Mouse (Mus musculus): Measurements from ENCODE around the gene Bod1l. TPM values are rescaled to one million over a fixed set of nuclear protein-coding genes. Genes with fewer than 3 reads are reported as not detected.

The Bod1l gene
- polyA plus RNA-seq, 1 experiment from 2014 or later: 7.8 TPM

DNA sequence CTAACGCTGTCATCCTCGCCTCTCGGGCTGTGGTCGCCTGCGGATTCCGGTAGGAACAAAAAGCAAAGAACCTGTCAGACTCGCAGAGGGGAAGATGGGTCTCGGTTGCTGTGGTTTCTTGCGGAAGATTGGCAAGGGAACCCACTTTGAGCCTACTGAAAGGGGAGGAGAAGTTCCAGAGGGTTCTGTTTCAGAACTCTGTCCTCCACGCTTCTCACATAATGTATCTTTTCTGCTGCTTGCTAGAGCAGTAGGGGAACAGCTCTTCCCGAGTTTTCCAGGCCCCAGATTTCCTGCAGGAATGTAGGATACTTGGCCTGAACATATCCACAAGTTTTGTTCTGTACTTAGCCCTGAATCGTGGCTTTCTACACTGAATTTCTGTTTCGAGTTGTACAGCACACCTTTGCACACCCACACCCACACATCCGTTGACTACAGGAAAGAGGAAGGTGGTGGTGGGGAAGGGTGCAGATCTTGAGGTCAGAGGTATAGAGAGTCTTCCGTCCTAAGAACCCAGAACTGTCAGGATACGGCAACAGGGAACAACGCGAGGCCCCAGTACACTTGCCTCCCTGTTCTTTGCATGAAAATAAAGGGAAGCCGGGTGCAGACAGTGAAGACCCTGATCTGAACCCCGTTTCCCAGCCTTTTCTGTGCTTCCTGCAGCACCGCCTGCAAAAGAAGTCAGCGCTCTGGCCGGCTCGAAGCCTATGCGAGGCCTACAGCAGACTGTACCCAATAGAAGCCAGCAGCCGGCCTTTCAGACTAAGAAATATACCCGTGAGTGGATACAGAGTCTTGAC, 81.8 kb downstream of the Bod1l start:
- H3K27ac ChIP-seq (ENCODE audit: low read depth): no peak overlapping the region
- WGBS (ENCODE audit: insufficient replicate concordance): 4% methylated on average over 27 of the region's 27 CpGs
- H3K36me3 ChIP-seq (replicated peaks; ENCODE audit: insufficient read depth, low read length): no peaks in the 10 kb centered on the region
- no peak overlapping the region for H3K4me3 ChIP-seq (ENCODE audit: low read depth, low read length)
- peak overlapping the region; percentile 22; the same call in 1 of the 2 replicates for H3K4me2 ChIP-seq (ENCODE audit: low read depth, low read length)
- TF ChIP-seq EP300 (IDR thresholded peaks at IDR 0.05; ENCODE audit: low read depth): no peak
- no peak for TF ChIP-seq CTCF (IDR thresholded peaks at IDR 0.05; ENCODE audit: low read depth)
- H3K9ac ChIP-seq (replicated peaks): no peak overlapping the region
- H3K27me3 ChIP-seq (ENCODE audit: insufficient read depth, low read length): peaks cover 93% of the 10 kb centered on the region
- no peaks in the 10 kb centered on the region for H3K9me3 ChIP-seq (ENCODE audit: low read length)
- DNase-seq (no peak), ATAC-seq (no peak)
- 0 out of 2 replicates have a peak, but pooled peaks cover 5% of the 10 kb centered on the region for H3K4me1 ChIP-seq (ENCODE audit: insufficient read depth)

DNA sequence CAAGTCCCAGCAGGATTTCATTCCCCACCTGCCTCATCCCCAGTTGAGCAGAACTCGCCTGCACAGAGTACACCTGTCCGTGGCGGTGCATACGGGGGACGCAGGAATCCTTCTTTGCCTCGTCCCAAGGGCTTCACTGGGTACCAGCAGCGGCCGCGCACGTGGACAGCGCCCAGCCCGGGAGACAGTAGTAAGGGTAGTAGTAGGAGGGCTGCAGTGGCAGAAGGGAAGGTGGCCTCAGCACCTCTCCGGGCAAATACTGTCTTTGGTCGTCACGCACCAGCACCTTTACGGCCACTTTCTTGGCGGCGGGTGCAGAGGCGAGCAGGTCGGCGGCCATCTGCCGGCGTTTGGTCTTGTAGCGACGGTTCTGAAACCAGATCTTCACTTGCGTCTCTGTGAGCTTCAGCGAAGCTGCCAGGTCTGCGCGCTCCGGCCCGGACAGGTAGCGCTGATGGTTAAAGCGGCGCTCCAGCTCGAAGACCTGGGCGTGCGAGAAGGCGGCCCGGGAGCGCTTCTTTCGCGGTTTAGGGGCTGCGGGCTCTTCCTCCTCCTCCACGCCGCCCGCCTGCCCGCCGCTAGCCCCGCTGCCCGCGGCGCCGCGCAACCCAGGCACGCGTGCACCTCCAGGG, 82.5 kb downstream of the Bod1l start:
- Histone ChIP-seq H3K4me3 (ENCODE audit: low read depth, low read length) (no peak overlapping the region), H3K27ac (ENCODE audit: low read depth) (no peak overlapping the region), H3K36me3 (replicated peaks; ENCODE audit: insufficient read depth, low read length) (no peaks in the 10 kb centered on the region), H3K4me1 (ENCODE audit: insufficient read depth) (0 out of 2 replicates have a peak, but pooled peaks cover 5% of the 10 kb centered on the region), H3K9me3 (ENCODE audit: low read length) (no peaks in the 10 kb centered on the region), H3K9ac (replicated peaks) (no peak overlapping the region), H3K4me2 (ENCODE audit: low read depth, low read length) (peak overlapping the region; percentile 22), H3K27me3 (ENCODE audit: insufficient read depth, low read length) (peaks cover 93% of the 10 kb centered on the region)
- TF ChIP-seq EP300 (IDR thresholded peaks at IDR 0.05; ENCODE audit: low read depth): no peak
- no peak for TF ChIP-seq CTCF (IDR thresholded peaks at IDR 0.05; ENCODE audit: low read depth)
- DNase-seq (no peak), ATAC-seq (no peak)
- 1% methylated on average over 56 of the region's 56 CpGs for WGBS (ENCODE audit: insufficient replicate concordance)

DNA sequence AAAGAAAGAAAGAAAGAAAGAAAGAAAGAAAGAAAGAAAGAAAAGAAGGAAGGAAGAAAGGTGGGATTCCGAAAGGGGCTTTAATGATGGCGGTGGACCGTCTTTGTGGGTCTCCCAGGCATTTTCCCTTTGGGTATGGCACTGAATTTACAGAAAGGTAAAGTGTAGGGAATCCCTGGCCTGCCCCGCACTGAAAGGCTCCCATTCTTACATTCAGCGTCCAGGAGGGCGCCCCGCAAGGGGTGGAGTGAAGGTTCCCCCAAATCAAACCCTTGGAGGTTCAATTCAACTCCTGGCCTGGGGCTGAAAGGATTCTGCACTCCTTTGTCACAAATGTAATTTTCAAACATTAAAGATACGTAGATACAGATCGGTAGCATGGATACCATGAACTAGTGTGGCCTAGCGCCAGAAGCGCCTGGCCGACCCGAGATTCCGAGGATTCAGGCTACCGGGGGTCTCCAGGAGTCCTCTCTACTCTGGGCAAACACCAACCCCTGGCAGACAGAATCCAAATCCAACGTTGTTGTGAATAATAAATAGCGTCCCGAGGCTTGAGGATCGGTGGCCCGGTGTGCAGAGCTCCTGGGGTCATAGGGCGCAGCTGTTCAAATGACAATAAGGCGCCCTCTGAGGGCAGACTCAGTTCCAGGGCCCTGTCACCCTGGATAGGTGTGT, 83.1 kb downstream of the Bod1l start:
- Histone ChIP-seq H3K4me3 (ENCODE audit: low read depth, low read length) (no peak overlapping the region), H3K36me3 (replicated peaks; ENCODE audit: insufficient read depth, low read length) (no peaks in the 10 kb centered on the region), H3K9me3 (ENCODE audit: low read length) (no peaks in the 10 kb centered on the region), H3K4me2 (ENCODE audit: low read depth, low read length) (no peak overlapping the region), H3K9ac (replicated peaks) (no peak overlapping the region), H3K27me3 (ENCODE audit: insufficient read depth, low read length) (peaks cover 92% of the 10 kb centered on the region), H3K4me1 (ENCODE audit: insufficient read depth) (0 out of 2 replicates have a peak, but pooled peaks cover 5% of the 10 kb centered on the region), H3K27ac (ENCODE audit: low read depth) (no peak overlapping the region)
- TF ChIP-seq EP300 (IDR thresholded peaks at IDR 0.05; ENCODE audit: low read depth) (no peak), CTCF (IDR thresholded peaks at IDR 0.05; ENCODE audit: low read depth) (no peak)
- 7% methylated on average over 22 of the region's 22 CpGs for whole genome bisulfite sequencing (ENCODE audit: insufficient replicate concordance)
- ATAC-seq (no peak), DNase-seq (no peak)

DNA sequence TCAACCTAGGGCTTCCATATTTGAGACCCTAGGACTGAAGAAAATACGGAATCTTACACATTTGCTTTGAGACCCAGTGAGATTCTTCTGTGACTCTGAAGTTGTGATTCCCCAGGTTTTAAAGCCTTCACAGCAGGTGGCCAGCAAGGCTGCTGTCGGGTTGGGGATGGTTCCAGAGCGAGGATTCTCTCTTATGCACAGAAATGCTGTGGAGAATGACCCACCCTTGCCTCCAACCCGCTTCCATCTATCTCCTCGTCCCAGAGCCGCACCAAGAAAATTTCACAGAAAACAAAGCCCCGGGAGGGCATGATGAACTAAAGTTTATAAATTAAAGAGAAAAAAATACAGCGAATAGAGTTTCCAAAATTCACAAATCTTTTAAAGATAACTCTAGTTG, 84.0 kb downstream of the Bod1l start:
- no peak for DNase-seq
- Histone ChIP-seq H3K4me2 (ENCODE audit: low read depth, low read length) (no peak overlapping the region), H3K4me1 (ENCODE audit: insufficient read depth) (0 out of 2 replicates have a peak, but pooled peaks cover 5% of the 10 kb centered on the region), H3K4me3 (ENCODE audit: low read depth, low read length) (no peak overlapping the region), H3K27ac (ENCODE audit: low read depth) (no peak overlapping the region), H3K36me3 (replicated peaks; ENCODE audit: insufficient read depth, low read length) (no peaks in the 10 kb centered on the region), H3K9ac (replicated peaks) (no peak overlapping the region), H3K27me3 (ENCODE audit: insufficient read depth, low read length) (peaks cover 93% of the 10 kb centered on the region), H3K9me3 (ENCODE audit: low read length) (no peaks in the 10 kb centered on the region)
- no peak for ATAC-seq
- TF ChIP-seq EP300 (IDR thresholded peaks at IDR 0.05; ENCODE audit: low read depth) (no peak), CTCF (IDR thresholded peaks at IDR 0.05; ENCODE audit: low read depth) (no peak)
- 7% methylated on average over 8 of the region's 8 CpGs for WGBS (ENCODE audit: insufficient replicate concordance)

DNA sequence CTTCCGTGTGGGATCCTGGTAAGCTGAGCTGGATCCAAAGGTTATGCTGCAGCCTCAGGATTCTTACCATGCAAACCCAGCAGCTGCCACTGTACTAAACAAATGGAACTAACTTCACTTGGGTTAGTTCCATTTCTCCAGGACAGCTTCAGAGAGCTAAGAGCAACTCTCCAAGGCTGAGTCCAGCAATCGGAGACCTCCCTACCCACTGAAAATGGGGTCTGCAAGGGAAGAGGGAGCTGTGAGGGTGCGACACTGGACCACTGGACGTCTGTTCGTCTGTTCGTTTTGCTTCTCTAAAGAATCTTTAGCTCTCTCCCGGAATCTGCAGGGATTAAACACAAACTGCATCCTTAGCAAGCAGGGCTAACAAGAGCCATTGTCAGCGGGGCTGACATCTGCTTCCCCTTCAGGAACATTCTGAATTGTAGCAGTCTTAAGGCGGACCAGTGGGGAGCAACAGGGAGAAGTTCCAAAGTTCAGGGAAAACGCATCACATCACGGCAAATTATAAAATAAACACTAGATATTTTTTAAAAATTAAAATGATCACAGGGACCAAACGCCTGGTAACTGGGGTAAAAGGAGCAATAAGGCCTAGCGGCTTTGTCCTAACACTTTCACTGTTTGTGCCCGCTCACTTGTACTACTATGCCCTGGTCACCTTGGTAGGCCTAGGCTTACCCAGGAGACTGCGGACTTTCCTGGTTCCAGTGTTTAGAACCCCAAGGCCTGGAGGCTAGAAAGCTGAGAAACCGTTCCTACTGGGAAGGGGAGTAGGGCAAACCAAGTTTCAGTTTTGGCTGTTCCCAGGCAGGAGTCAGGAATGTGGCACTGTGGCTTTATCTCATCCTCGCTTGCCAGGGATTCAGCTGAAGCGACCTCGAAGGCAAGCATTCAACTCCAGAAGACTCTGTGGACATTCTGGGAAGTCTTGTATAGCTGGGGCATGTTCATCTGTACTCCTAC, 85.2 kb downstream of the Bod1l start:
- WGBS (ENCODE audit: insufficient replicate concordance): 5% methylated on average over 19 of the region's 19 CpGs
- H3K27me3 ChIP-seq (ENCODE audit: insufficient read depth, low read length): peaks cover 93% of the 10 kb centered on the region
- no peak overlapping the region for H3K27ac ChIP-seq (ENCODE audit: low read depth)
- no peaks in the 10 kb centered on the region for H3K36me3 ChIP-seq (replicated peaks; ENCODE audit: insufficient read depth, low read length)
- no peak overlapping the region for H3K9ac ChIP-seq (replicated peaks)
- H3K4me3 ChIP-seq (ENCODE audit: low read depth, low read length): no peak overlapping the region
- no peak for TF ChIP-seq EP300 (IDR thresholded peaks at IDR 0.05; ENCODE audit: low read depth)
- DNase-seq (no peak), ATAC-seq (no peak)
- no peaks in the 10 kb centered on the region for H3K9me3 ChIP-seq (ENCODE audit: low read length)
- H3K4me1 ChIP-seq (ENCODE audit: insufficient read depth): 0 out of 2 replicates have a peak, but pooled peaks cover 5% of the 10 kb centered on the region
- H3K4me2 ChIP-seq (ENCODE audit: low read depth, low read length): no peak overlapping the region
